Mouse (Mus musculus) 3134 (cell line): ENCODE measurements around the gene Chn1.
A peak's percentile ranks its signal among the peaks of the same experiment; 100 is the strongest.

Experiments used
- DNase-seq: peaks from one replicate; pipeline ENCODE4 v3.0.0-alpha.2; 2011; ENCODE audit warnings: low spot score; ENCODE audit not compliant: insufficient read length; ENCODE audit errors: extremely low read depth

Chn1 gene

GRCm38 (mm10) chr2:73654059-73654891 lies 120.9 kb downstream of the Chn1 start:
- DNase-seq, result no peak

GRCm38 (mm10) chr2:73637688-73638087 lies 137.5 kb downstream of the Chn1 start:
- no peak for DNase-seq

GRCm38 (mm10) chr2:73636387-73636786 lies 138.8 kb downstream of the Chn1 start:
- no peak for DNase-seq

- DNase-seq, result no peak
These were observed 143.3 kb downstream of the Chn1 start for GRCm38 (mm10) chr2:73631816-73632215.

- DNase-seq, result no peak
These were observed 156.6 kb downstream of the Chn1 start for GRCm38 (mm10) chr2:73618486-73619052.

- no peak for DNase-seq
These were observed 158.6 kb downstream of the Chn1 start for GRCm38 (mm10) chr2:73616434-73617057.

- no peak for DNase-seq
These were observed 159.7 kb downstream of the Chn1 start for GRCm38 (mm10) chr2:73615456-73615855.

- no peak for DNase-seq
These were observed 160.8 kb downstream of the Chn1 start for GRCm38 (mm10) chr2:73614303-73614702.

- no peak for DNase-seq
These were observed 162.2 kb downstream of the Chn1 start for GRCm38 (mm10) chr2:73612941-73613340.

- DNase-seq, result no peak
These were observed 162.7 kb downstream of the Chn1 start for GRCm38 (mm10) chr2:73612367-73612914.

- DNase-seq, result no peak
These were observed 163.3 kb downstream of the Chn1 start for GRCm38 (mm10) chr2:73611798-73612197.

GRCm38 (mm10) chr2:73609724-73610210 lies 165.4 kb downstream of the Chn1 start:
- DNase-seq, result no peak

- DNase-seq, result peak; percentile 39
These were observed 166.0 kb downstream of the Chn1 start for GRCm38 (mm10) chr2:73609067-73609723.

GRCm38 (mm10) chr2:73608391-73608790 lies 166.8 kb downstream of the Chn1 start:
- no peak for DNase-seq

- DNase-seq, result peak; percentile 9
These were observed 167.5 kb downstream of the Chn1 start for GRCm38 (mm10) chr2:73607609-73608008.

- DNase-seq, result no peak
These were observed 168.0 kb downstream of the Chn1 start for GRCm38 (mm10) chr2:73607146-73607545.

- DNase-seq, result no peak
These were observed 168.5 kb downstream of the Chn1 start for GRCm38 (mm10) chr2:73606616-73607015.

- DNase-seq, result no peak
These were observed 170.1 kb downstream of the Chn1 start for GRCm38 (mm10) chr2:73605077-73605476.

- DNase-seq, result no peak
These were observed 170.6 kb downstream of the Chn1 start for GRCm38 (mm10) chr2:73604579-73604978.

- no peak for DNase-seq
These were observed 174.5 kb downstream of the Chn1 start for GRCm38 (mm10) chr2:73600650-73601049.

- DNase-seq, result no peak
These were observed 177.4 kb downstream of the Chn1 start for GRCm38 (mm10) chr2:73597772-73598171.
